Mouse (Mus musculus): ENCODE measurements at regions not wholly inside any gene's neighbourhood (a gene's known extent, or its start where the extent isn't known, plus 50 kb on each side); places are given as distances from the start of the nearest gene placed in this dataset.

DNA sequence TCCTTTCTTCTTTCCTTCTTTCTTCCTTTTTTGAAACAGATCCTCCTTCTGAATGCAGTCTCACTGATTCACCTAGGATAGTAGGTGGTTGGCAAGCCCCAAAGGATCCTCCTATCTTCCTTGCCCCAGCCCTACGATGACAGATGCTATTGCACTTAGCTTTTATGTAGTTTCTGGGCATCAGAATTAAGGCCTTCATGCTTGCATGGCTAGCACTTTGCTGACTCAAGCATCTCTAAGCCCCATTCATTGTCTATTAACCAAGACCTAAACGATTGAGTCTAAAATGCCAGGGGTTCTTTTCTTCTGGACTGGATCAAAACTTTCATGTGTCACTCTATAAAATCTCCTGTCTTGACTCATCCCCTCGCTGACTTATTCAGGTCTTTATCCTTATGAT is 217.3 kb upstream of the Tnp1 start:
- TF ChIP-seq POLR2A (IDR thresholded peaks at IDR 0.05; ENCODE audit: low read depth, low read length) (no peak), CTCF (conservative IDR thresholded peaks at IDR 0.05; ENCODE audit: insufficient read depth, insufficient read length, low read depth, low read length) (no peak)
